Mouse (Mus musculus): ENCODE results near the gene Pold4. TPM values are rescaled to one million over a fixed set of nuclear protein-coding genes. Genes with fewer than 3 reads are reported as not detected.

Pold4 gene
- 100 to 1,000 TPM; 117 to 151 TPM for polyA plus RNA-seq (2017; shearing (Covaris generic))

DNA sequence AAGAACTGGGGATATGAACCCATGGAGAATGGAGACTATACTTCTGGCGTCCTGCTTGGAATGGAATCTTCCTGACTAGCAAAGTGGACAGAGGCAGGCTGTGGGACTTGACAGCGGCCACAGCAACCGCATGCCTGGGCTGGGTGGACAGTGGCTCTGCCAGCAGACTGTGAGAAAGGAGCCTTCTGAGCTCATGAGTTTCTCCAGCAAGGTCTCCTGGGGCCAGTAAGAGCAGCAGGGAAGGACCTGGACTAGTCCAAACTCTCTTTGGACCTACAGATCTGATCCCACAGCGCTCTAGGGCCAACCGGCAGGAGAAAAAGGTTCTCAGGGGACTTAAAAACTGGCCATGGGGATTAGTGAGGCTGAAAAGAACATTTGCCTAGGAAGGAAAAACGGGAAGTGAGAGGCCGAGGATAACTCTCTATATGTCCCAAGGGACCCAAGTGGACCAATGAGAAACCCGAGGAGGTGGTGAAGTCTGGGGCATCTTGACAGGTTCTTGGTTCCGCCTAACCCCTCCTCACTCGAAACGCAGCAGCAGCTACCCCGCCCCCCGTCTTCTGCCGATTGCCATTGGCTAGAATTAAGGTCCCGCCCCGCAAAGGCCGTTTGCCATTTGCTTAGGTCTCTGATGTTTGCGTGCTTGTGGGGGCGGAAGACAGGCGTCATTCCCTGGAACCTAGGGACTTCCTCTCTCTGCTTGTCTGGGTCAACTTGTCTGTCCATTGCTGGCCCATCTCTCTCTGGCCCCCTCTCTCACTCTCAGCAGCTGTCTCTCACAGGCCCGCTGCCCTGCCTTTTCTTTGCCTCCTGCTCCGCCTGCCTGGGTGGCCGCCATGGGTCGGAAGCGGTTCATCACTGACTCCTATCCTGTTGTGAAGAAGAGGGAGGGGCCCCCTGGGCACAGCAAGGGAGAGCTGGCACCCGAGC is at the start of gene Pold4:
TSS of gene Pold4 (plus strand) at position 647 of the 933 bp plus-strand sequence.
- peak; percentile 82 for ATAC-seq

DNA sequence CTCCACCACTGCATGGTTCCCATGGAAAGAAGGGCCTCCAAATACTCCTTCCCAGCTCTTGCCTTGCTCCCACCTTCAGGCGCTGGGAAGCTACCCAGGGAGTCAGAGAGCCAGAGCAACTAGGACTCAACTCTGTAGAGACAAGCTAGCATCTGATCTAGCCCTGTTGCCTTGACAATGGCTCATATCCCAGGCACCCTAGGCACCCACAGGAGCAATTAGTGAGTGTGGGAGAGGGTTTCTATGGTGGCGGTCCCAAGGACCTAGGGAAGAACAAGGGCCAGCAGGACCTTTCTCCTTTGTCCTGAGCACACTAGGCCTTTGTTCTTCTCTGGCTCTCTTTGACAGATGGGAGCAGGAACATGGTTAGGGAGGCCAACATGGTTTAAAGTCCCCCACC is 48.0 kb upstream of the Pold4 start:
- ATAC-seq: no peak

DNA sequence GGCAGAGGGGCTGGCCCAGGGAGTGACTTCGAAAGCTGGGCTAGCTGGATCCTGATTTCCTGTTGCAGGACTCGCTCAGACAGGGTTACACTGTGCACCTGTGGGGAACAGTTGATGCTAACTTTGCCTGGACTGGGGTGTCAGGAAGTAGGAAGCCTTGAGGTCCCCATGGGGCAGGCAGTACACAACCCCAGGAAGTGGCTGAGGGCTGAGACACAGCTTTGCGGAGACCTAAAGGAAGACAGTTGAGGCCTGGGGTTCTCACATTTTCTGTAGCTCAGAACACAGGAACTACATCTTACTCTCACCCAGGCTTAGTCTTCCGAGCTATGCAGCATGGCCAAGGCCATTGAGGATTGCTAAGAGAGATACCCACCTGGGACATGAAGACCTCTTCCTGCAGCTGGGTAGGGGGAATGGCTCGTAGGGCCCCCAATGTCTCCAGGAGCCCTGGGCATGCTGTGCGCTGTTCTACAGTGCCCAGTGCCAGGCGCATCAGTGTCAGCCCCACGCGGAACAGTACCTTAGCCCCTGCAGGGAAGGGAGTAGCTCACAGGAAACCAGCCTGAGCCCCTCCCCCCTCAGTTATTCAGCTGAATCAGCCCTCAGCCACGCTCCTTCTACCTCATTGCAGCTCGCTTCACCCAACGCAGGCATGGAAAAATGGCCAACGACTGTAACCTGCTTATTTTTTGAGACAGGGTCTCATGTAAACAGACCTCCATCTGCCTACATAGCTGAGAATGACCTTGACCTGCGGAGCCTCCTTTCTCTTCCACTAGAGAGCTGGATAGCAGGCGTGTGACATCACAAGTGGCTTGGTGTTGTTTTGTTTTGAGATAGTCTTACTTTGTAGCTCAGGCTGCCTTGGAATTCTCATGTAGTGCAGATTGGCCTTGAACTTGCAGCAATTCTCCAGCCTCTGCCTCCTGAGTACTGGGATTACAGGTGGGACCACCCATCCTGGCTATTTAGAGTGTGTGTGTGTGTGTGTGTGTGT is 46.4 kb upstream of the Pold4 start:
- ATAC-seq: peak; percentile 74

DNA sequence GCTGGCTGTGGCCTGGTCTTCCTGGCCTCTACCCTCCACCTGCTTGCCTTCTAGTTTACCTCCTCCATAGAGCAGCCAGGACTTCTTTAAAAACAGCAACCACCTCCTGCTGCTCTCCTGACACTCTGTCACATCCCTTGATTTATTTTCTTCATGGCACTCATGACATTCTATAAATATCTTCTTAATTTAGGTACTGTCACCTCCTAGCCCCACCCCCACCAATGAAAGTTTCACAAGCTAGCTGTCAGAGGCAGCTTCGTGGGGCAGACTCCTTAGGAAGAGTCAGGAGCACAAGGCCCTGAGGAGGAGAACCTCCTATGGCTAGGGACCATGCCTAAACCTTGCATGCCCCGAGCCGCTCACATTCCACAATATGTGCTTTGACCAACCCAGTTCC is 44.4 kb upstream of the Pold4 start:
- no peak for ATAC-seq

DNA sequence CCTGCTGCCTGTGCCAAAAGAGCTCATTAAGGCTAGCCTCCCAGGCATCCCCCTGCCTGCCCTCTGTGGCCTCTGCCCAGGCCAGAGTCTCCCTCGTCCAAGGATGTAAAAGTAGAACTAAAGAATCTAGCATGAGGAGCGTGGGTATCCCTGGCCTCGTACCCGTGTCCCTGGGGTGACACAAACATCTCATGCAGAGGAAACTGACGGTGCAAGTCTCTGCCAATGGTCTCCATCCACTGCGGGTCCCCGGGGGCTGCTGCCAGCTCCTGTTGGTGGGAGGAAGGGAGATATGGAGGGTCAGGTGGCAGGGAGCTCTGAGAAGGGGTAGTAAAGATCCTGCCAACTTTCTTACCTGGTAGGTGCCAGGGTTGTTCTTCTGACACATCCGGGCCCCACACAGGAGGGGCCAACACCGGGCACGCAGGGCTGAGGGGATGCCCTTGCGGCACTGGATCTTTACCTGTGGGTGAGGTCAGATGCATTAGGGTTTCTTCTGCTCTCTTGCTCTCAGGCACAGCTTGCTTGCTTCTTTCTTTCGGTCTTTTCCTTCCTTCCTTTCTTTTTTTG is 42.6 kb upstream of the Pold4 start:
- no peak for ATAC-seq

DNA sequence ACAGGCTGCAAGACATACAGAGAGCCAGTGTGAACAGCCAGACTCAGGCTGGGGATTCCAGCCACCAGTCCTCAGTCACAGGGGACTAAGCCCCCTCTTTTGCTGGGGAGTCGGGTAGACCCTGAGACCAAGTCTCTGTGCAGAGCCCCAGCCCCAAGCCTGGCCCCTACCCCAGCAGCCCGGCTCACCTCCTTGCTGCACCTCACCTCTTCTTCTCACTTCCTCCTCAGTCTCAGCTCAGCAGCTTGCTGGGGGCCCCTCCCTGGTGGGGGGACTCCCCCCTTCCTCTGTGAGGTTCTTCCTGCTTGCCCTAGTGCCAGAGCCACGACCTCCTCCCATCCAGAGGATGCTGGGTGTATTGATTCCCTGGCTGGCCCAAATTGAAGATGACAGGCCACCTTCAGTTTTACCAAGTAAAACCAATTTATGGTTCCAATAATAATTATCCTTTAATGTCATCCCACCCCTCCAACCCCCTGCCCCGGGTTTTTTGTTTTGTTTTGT is 40.8 kb upstream of the Pold4 start, which contains the start of gene Tbc1d10c:
TSS of gene Tbc1d10c (minus strand) at position 454 of the 504 bp plus-strand sequence.
- peak; percentile 72 for ATAC-seq

DNA sequence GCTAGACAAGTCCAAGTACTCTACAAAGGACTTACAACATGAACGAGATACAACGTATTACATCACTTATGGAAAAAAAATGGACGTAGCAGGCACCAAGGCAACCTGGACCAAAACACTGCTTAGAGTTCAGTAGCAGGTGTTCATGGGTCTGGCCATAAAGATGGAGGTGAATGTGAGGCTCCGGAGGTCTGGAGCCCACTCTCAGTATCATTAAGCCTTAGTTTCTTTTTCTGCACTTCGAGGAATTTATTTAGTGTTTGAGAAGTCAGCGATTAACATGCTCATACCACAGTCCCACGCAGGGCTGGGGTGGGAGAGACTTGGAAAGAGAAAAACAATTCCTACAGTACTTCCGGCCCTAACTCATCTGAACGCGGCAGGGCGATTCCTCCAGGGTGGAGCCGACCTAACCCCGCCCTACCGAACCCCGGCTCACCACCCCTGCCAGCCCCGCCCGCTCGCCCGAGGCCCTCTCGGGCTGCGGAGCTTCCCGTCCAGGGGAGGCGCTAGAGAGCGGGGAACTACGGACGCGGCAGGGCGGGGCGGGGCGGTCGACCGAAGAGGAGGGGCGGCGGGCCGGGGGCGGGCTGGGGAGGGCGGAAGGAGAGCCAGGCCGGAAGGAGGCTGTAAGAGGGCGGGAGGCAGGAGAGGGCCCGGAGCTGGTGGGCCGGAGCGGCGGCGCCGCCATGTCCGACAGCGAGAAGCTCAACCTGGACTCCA is 40.0 kb upstream of the Pold4 start, which contains the start of gene Ppp1ca:
TSS of gene Ppp1ca (plus strand) at position 538 of the 723 bp plus-strand sequence.
- peak; percentile 73 for ATAC-seq

DNA sequence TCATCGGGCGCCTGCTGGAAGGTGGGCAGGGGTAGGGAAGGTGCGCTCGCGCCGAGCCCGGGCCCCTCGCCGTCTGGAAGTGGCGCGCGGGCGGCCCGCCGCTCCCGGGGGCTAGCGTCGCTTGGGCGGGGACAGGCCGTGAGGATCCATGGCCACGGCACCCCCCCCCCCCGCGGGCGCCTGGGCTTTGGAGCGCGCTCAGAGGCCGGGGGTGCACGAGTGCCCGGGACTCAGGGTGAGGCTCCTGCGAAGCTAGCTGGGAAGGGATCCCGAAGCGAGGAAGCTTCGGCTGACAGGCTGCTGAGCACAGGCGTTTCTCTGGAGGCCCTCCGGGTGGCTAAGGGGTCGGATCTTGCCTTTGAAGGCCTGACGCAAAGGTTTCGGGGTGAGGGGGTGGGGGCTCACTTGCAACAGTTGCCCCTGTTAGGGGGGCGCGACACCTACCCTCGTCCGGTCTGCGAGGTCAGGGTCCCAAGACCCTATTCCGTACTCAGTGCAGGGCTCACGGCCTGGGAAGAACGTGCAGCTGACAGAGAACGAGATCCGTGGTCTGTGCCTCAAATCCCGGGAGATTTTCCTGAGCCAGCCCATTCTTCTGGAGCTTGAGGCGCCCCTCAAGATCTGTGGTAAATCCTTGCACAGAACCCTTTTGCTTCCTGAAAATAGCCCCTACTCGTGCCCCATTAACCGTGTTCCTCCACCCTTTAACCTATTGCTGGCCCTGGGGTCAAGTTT is 39.3 kb upstream of the Pold4 start:
- ATAC-seq: no peak

DNA sequence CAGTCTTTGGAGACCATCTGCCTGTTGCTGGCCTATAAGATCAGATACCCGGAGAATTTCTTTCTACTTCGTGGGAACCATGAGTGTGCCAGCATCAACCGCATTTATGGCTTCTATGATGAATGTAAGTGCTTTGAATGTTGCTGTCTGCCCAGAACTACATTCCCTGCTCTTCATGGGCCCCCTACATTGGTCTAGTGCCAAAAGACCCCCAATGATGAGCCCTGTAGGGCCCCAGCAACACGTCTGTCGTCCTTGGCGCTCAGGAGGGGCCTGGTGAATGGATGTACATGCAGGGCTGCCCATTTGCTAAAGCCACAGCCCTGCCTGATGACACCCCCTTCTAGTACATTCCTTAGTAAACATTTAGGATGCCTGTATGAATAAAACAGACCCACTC is 38.6 kb upstream of the Pold4 start:
- no peak for ATAC-seq

DNA sequence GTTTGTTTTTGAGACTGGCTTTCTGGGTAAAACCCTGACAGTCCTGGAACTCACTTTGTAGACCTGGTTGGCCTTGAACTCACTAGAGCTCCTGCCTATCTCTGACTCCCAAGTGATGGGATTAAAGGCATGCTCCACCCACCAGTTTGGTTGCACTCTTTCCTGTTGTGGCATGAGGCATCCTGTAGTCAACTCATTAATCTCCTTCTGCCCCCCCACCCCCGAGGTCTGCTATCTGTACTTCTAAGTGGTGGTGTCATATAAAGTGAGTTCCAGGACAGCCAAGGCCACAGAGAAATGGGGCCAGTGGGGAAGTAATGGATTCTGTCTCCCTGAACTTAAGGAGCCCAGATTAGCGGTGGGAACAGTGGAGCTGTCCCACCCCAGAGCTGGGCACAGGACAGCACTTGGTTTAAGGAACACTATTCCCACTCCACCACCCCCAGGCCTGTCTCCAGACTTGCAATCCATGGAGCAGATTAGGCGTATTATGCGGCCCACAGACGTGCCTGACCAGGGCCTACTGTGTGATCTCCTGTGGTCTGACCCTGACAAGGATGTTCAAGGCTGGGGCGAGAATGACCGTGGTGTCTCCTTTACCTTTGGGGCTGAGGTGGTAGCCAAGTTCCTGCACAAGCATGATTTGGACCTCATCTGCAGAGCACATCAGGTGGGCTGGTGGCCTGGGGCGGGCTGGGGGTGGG is 37.5 kb upstream of the Pold4 start:
- ATAC-seq: no peak

DNA sequence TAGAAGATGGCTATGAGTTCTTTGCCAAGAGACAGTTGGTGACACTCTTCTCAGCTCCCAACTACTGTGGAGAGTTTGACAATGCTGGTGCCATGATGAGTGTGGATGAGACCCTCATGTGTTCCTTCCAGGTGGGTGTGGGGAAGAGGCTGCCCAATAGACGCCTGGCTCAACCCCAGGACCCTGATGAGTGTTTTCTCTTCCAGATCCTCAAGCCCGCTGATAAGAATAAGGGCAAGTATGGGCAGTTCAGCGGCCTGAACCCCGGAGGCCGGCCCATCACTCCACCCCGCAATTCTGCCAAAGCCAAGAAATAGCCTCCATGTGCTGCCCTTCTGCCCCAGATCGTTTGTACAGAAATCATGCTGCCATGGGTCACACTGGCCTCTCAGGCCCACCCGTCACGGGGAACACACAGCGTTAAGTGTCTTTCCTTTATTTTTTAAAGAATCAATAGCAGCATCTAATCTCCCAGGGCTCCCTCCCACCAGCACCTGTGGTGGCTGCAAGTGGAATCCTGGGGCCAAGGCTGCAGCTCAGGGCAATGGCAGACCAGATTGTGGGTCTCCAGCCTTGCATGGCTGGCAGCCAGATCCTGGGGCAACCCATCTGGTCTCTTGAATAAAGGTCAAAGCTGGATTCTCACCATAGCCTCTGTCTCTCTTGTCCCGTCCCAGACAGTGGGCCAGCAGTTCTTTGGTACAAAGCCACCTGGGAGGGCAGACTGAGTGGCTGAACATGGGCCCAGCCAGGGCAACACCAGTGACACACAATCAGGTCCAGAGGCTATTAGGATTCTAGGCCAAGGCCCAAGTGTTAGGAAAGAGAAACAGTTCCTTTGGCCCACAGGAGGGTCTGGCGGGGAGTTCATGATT is 36.7 kb upstream of the Pold4 start:
- ATAC-seq: no peak

DNA sequence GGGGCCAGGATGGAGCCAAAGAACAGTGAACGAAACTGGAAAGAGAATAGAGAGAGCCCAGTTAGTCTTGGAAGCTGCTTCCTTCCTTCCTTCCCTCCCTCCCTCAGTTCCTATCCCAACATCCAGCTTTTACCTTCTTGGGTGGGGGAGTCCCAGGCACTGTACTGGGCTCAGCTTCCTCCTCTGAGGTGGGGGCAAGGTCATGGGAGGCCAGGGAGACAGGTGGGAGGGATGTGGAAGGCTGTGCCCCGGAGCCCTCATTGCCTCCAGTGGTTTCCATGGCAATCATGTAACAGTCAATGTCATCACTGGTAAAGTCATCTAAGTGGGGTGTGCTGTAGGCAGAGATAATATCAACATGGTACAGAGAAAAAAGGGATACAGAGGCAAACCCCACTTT is 35.7 kb upstream of the Pold4 start:
- no peak for ATAC-seq

DNA sequence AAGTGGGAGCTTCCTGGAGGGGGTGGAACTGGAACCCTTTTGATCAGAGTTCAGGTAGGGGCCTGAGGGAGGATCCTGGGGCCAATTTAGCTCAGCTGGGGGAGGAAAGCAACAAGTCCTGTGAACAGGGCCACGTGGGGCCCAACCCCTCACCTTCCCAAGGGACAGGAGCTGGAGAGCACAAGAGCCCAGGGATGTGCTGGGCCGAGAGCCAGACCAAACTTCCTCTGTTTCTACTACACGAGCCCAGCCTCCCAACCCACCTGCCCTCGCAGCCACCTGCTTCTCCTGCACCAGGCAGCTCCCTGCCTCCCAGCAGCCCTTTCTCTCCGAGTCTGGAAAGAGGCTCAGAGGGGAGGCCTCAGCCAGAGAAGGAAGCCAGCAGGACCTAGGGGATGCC is 35.2 kb upstream of the Pold4 start:
- no peak for ATAC-seq

DNA sequence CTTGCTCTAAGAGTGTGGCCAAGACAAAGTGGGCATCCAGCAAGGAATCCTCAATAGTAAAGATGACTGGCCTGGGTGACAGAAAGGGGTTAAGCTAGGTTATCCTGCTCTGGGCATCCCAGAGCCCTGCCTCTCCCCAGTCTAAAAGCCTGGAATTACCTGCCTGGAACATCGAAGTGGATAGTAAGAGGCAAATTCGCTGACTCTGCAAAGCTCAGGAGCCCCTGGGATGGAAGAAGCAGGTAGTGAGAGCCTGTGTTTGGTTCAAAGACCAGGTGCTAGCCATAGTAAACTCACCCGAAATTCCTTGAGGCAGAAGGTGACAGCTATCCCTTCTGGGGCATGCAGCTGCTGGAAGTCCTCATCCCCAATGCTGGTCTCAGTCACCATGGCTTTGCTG is 34.5 kb upstream of the Pold4 start:
- ATAC-seq: no peak

DNA sequence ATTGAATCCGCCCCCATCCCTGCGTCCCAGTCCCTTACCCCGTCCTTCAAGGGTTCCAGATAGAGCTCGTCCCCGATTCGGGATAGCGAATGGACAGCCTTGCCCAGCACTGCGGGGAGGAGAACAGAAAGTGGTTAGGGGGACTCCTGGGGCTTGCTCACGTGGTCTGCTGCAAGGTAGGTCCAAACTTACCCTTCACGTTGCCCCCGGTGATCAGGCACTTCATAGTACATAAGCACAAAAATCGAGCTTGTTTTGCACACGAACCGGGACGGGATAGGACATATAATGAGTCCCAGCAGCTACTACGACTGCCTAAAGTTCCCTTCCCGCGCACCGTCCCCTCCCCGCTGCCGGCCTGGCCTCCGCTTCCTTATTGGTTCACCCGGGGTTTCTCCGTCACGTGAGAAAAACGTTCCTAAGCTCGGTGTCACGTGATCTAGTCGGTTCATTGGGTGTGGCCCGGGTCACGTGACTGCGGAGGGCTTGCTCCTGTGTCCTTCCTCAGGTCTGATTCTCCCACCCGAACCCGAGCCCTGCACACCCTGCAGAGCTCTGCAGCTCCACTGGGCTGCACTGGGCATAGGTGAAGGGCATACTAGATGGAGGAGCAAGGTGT is 30.3 kb upstream of the Pold4 start, which contains the start of gene Rad9a:
TSS of gene Rad9a (minus strand) at position 372 of the 619 bp plus-strand sequence.
- ATAC-seq: peak; percentile 53

DNA sequence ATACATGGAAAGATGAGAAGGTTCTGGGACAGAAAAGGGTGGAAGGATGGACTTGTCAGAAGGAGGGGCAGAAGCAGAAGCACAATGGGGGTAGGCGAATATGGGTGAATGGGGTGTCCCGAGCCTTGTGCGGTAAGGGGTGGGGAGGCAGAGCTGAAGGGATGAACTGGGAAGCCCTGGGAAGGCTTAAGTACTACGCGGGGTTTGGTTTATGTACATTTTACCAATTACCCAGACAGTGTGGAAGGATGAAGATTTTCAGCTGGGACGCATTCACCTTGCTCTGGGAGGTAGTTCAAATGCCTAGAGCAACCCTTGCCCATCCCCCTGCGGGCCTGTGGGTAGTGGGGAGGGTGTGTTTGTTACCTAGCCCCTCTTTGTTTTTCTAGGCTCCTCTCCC is 29.6 kb upstream of the Pold4 start:
- no peak for ATAC-seq

DNA sequence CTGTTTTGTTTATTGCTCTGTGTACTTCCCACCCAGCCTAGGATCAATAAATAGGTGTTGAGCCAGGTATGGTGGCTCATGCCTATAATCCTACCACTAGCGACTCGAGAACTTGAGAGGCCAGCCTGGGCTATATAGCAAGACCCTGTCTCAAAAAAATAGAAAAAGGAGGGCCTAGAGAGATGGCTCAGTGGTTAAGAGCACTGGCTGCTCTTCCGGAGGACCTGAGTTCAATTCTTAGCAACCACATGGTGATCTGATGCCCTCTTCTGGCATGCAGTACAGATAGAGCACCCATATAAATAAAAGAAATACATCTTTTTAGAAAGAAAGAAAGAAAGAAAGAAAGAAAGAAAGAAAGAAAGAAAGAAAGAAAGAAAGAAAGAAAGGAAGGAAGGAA is 28.6 kb upstream of the Pold4 start:
- peak; percentile 32 for ATAC-seq

DNA sequence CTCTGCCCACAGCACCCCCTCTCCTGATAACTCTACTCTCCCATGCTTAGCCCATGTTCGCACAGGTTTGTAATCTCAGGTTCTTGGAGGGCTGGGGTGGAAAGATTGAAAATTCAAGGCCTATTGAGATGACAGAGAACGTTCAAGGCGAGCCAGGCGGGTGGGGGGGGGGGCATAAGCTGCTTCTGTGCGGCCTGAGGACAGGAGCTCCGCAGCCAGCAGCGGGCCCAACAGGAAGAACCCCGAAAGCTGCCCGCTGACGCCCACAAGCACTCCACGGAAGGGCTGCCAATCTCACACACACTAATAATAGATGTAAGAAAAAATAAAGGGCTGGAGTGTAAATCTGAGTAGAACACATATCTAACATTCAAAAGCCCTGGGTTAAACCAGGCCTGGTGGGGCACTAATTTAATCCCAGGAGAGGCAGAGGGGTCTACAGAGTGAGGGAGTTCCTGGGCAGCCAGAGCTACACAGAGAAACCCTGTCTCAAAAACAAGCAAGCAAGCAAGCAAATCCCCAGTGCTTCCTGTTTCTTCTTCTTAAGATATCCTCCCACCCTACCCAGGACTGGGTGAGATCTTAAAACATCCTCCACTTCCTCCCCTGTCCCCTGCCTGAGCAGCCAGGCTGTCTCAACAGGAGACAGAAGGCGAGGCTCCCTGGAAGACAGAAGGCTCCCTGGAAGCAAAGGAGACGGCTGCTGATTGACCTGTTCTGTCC is 27.9 kb upstream of the Pold4 start:
- peak; percentile 47 for ATAC-seq

Measured in activated CD4-positive, CD25-positive, alpha-beta regulatory T cell, adult 4 months (primary cell).